Mouse (Mus musculus): ENCODE measurements around the gene Impg1. TPM values are rescaled to one million over a fixed set of nuclear protein-coding genes. Genes with fewer than 3 reads are reported as not detected.

Impg1 gene
- polyA plus RNA-seq, 1 experiment from 2014 or later, result not detected

- no peak for ATAC-seq (ENCODE audit: low read depth)
- no peak overlapping the region for H3K4me3 ChIP-seq (ENCODE audit: low read depth, low read length)
- H3K27ac ChIP-seq (ENCODE audit: low read depth, low read length), result no peak overlapping the region
- no peaks in the 10 kb centered on the region for H3K4me1 ChIP-seq (ENCODE audit: control insufficient read depth, insufficient read depth, low read length)
- H3K27me3 ChIP-seq (ENCODE audit: control insufficient read depth, insufficient read depth, low read length), result no peaks in the 10 kb centered on the region
- H3K4me2 ChIP-seq (ENCODE audit: low read depth, low read length), result no peak overlapping the region
- no peaks in the 10 kb centered on the region for H3K9me3 ChIP-seq (ENCODE audit: control insufficient read depth, low read length)
- no peak overlapping the region for H3K9ac ChIP-seq (replicated peaks; ENCODE audit: low read depth, low read length)
- 87% methylated on average over 2 of the region's 2 CpGs for WGBS
- no peaks in the 10 kb centered on the region for H3K36me3 ChIP-seq (ENCODE audit: control insufficient read depth, insufficient read depth, low read length)
Measured at GRCm38 (mm10) chr9:80367520-80368204, 97.6 kb downstream of the Impg1 start.

GRCm38 (mm10) chr9:80360063-80360462, 105.2 kb downstream of the Impg1 start:
- Histone ChIP-seq H3K4me1 (ENCODE audit: control insufficient read depth, insufficient read depth, low read length) (no peaks in the 10 kb centered on the region), H3K4me3 (ENCODE audit: low read depth, low read length) (no peak overlapping the region), H3K9me3 (ENCODE audit: control insufficient read depth, low read length) (no peaks in the 10 kb centered on the region), H3K9ac (replicated peaks; ENCODE audit: low read depth, low read length) (no peak overlapping the region), H3K4me2 (ENCODE audit: low read depth, low read length) (no peak overlapping the region), H3K27me3 (ENCODE audit: control insufficient read depth, insufficient read depth, low read length) (no peaks in the 10 kb centered on the region), H3K27ac (ENCODE audit: low read depth, low read length) (no peak overlapping the region), H3K36me3 (ENCODE audit: control insufficient read depth, insufficient read depth, low read length) (no peaks in the 10 kb centered on the region)
- ATAC-seq (ENCODE audit: low read depth), result no peak

GRCm38 (mm10) chr9:80351678-80352331, 113.5 kb downstream of the Impg1 start:
- H3K27me3 ChIP-seq (ENCODE audit: control insufficient read depth, insufficient read depth, low read length), result no peaks in the 10 kb centered on the region
- 29% methylated on average over 20 of the region's 20 CpGs for WGBS
- no peaks in the 10 kb centered on the region for H3K9me3 ChIP-seq (ENCODE audit: control insufficient read depth, low read length)
- ATAC-seq (ENCODE audit: low read depth), result peak; percentile 79; the same call in 1 of the 2 replicates
- no peak overlapping the region for H3K27ac ChIP-seq (ENCODE audit: low read depth, low read length)
- H3K36me3 ChIP-seq (ENCODE audit: control insufficient read depth, insufficient read depth, low read length), result no peaks in the 10 kb centered on the region
- no peak overlapping the region for H3K9ac ChIP-seq (replicated peaks; ENCODE audit: low read depth, low read length)
- H3K4me3 ChIP-seq (ENCODE audit: low read depth, low read length), result no peak overlapping the region
- H3K4me2 ChIP-seq (ENCODE audit: low read depth, low read length), result 0 out of 2 replicates have a peak overlapping the region, but pooled peaks have one; percentile 8
- H3K4me1 ChIP-seq (ENCODE audit: control insufficient read depth, insufficient read depth, low read length), result no peaks in the 10 kb centered on the region

- Histone ChIP-seq H3K36me3 (ENCODE audit: control insufficient read depth, insufficient read depth, low read length) (no peaks in the 10 kb centered on the region), H3K9ac (replicated peaks; ENCODE audit: low read depth, low read length) (no peak overlapping the region), H3K4me2 (ENCODE audit: low read depth, low read length) (no peak overlapping the region), H3K27ac (ENCODE audit: low read depth, low read length) (no peak overlapping the region), H3K4me3 (ENCODE audit: low read depth, low read length) (no peak overlapping the region), H3K27me3 (ENCODE audit: control insufficient read depth, insufficient read depth, low read length) (no peaks in the 10 kb centered on the region), H3K9me3 (ENCODE audit: control insufficient read depth, low read length) (no peaks in the 10 kb centered on the region), H3K4me1 (ENCODE audit: control insufficient read depth, insufficient read depth, low read length) (no peaks in the 10 kb centered on the region)
- 75% methylated on average over 7 of the region's 7 CpGs for WGBS
- ATAC-seq (ENCODE audit: low read depth), result no peak
Measured at GRCm38 (mm10) chr9:80351295-80351677, 114.0 kb downstream of the Impg1 start.

GRCm38 (mm10) chr9:80344451-80345000, 120.8 kb downstream of the Impg1 start:
- Histone ChIP-seq H3K4me3 (ENCODE audit: low read depth, low read length) (no peak overlapping the region), H3K4me1 (ENCODE audit: control insufficient read depth, insufficient read depth, low read length) (no peaks in the 10 kb centered on the region), H3K36me3 (ENCODE audit: control insufficient read depth, insufficient read depth, low read length) (no peaks in the 10 kb centered on the region), H3K27me3 (ENCODE audit: control insufficient read depth, insufficient read depth, low read length) (no peaks in the 10 kb centered on the region), H3K9ac (replicated peaks; ENCODE audit: low read depth, low read length) (no peak overlapping the region), H3K27ac (ENCODE audit: low read depth, low read length) (no peak overlapping the region), H3K9me3 (ENCODE audit: control insufficient read depth, low read length) (no peaks in the 10 kb centered on the region), H3K4me2 (ENCODE audit: low read depth, low read length) (no peak overlapping the region)
- no peak for ATAC-seq (ENCODE audit: low read depth)
- 93% methylated on average over 6 of the region's 6 CpGs for WGBS

- Histone ChIP-seq H3K9me3 (ENCODE audit: control insufficient read depth, low read length) (no peaks in the 10 kb centered on the region), H3K27ac (ENCODE audit: low read depth, low read length) (no peak overlapping the region), H3K27me3 (ENCODE audit: control insufficient read depth, insufficient read depth, low read length) (no peaks in the 10 kb centered on the region), H3K4me2 (ENCODE audit: low read depth, low read length) (no peak overlapping the region), H3K4me3 (ENCODE audit: low read depth, low read length) (no peak overlapping the region), H3K36me3 (ENCODE audit: control insufficient read depth, insufficient read depth, low read length) (no peaks in the 10 kb centered on the region), H3K9ac (replicated peaks; ENCODE audit: low read depth, low read length) (no peak overlapping the region), H3K4me1 (ENCODE audit: control insufficient read depth, insufficient read depth, low read length) (no peaks in the 10 kb centered on the region)
- ATAC-seq (ENCODE audit: low read depth), result no peak
- 93% methylated on average over 6 of the region's 6 CpGs for WGBS
Measured at GRCm38 (mm10) chr9:80342520-80342919, 122.8 kb downstream of the Impg1 start.

- Histone ChIP-seq H3K4me3 (ENCODE audit: low read depth, low read length) (no peak overlapping the region), H3K9me3 (ENCODE audit: control insufficient read depth, low read length) (no peaks in the 10 kb centered on the region), H3K4me1 (ENCODE audit: control insufficient read depth, insufficient read depth, low read length) (no peaks in the 10 kb centered on the region), H3K36me3 (ENCODE audit: control insufficient read depth, insufficient read depth, low read length) (no peaks in the 10 kb centered on the region), H3K27ac (ENCODE audit: low read depth, low read length) (no peak overlapping the region), H3K9ac (replicated peaks; ENCODE audit: low read depth, low read length) (no peak overlapping the region), H3K27me3 (ENCODE audit: control insufficient read depth, insufficient read depth, low read length) (no peaks in the 10 kb centered on the region), H3K4me2 (ENCODE audit: low read depth, low read length) (no peak overlapping the region)
- no peak for ATAC-seq (ENCODE audit: low read depth)
- WGBS, result 97% methylated on average over 16 of the region's 16 CpGs
Measured at GRCm38 (mm10) chr9:80341756-80342155, 123.5 kb downstream of the Impg1 start.

GRCm38 (mm10) chr9:80340927-80341326, 124.4 kb downstream of the Impg1 start:
- 60% methylated on average over 1 of the region's 1 CpGs for WGBS
- no peak overlapping the region for H3K4me2 ChIP-seq (ENCODE audit: low read depth, low read length)
- no peaks in the 10 kb centered on the region for H3K9me3 ChIP-seq (ENCODE audit: control insufficient read depth, low read length)
- no peaks in the 10 kb centered on the region for H3K4me1 ChIP-seq (ENCODE audit: control insufficient read depth, insufficient read depth, low read length)
- H3K27ac ChIP-seq (ENCODE audit: low read depth, low read length), result no peak overlapping the region
- no peak overlapping the region for H3K4me3 ChIP-seq (ENCODE audit: low read depth, low read length)
- H3K9ac ChIP-seq (replicated peaks; ENCODE audit: low read depth, low read length), result no peak overlapping the region
- no peaks in the 10 kb centered on the region for H3K36me3 ChIP-seq (ENCODE audit: control insufficient read depth, insufficient read depth, low read length)
- ATAC-seq (ENCODE audit: low read depth), result no peak
- no peaks in the 10 kb centered on the region for H3K27me3 ChIP-seq (ENCODE audit: control insufficient read depth, insufficient read depth, low read length)

GRCm38 (mm10) chr9:80338026-80338425, 127.3 kb downstream of the Impg1 start:
- Histone ChIP-seq H3K9ac (replicated peaks; ENCODE audit: low read depth, low read length) (no peak overlapping the region), H3K9me3 (ENCODE audit: control insufficient read depth, low read length) (no peaks in the 10 kb centered on the region), H3K4me3 (ENCODE audit: low read depth, low read length) (no peak overlapping the region), H3K4me2 (ENCODE audit: low read depth, low read length) (no peak overlapping the region), H3K4me1 (ENCODE audit: control insufficient read depth, insufficient read depth, low read length) (no peaks in the 10 kb centered on the region), H3K27ac (ENCODE audit: low read depth, low read length) (no peak overlapping the region), H3K27me3 (ENCODE audit: control insufficient read depth, insufficient read depth, low read length) (no peaks in the 10 kb centered on the region), H3K36me3 (ENCODE audit: control insufficient read depth, insufficient read depth, low read length) (no peaks in the 10 kb centered on the region)
- 94% methylated on average over 6 of the region's 6 CpGs for WGBS
- ATAC-seq (ENCODE audit: low read depth), result no peak

All from neural tube, embryonic 14.5 days (tissue).